Mouse (Mus musculus): ENCODE results near the gene Apba2.

- no peak for TF ChIP-seq CTCF (conservative IDR thresholded peaks at IDR 0.05; ENCODE audit: insufficient read depth, insufficient read length, low read depth, low read length)
- TF ChIP-seq POLR2A (IDR thresholded peaks at IDR 0.05; ENCODE audit: low read depth, low read length): no peak
These were observed 4.1 kb downstream of the Apba2 start for GRCm38 (mm10) chr7:64505571-64505970.

All from kidney, adult 2 months (tissue).